Mouse (Mus musculus) cerebellum, postnatal 10 days (tissue): ENCODE results near the gene Sfxn2.

Experiments
- DNase-seq, 2 experiments: peaks; one replicate each; pipeline ENCODE4 v3.0.0; 2021; ENCODE audit warnings: mixed read lengths in 2 of 2

The Sfxn2 gene

GRCm38 (mm10) chr19:46599375-46600256 lies 26.5 kb downstream of the Sfxn2 start:
- peak in 1 of 2 experiments; percentile 31 for DNase-seq

- DNase-seq, result no peak
Measured at GRCm38 (mm10) chr19:46600371-46600770, 27.2 kb downstream of the Sfxn2 start.

- DNase-seq, result no peak
Measured at GRCm38 (mm10) chr19:46601491-46601890, 28.3 kb downstream of the Sfxn2 start.

- DNase-seq, result no peak
Measured at GRCm38 (mm10) chr19:46602406-46602805, 29.2 kb downstream of the Sfxn2 start.

- DNase-seq, result no peak
Measured at GRCm38 (mm10) chr19:46606718-46607117, 33.6 kb downstream of the Sfxn2 start.

GRCm38 (mm10) chr19:46607424-46607823 lies 34.3 kb downstream of the Sfxn2 start:
- DNase-seq, result no peak

- DNase-seq, result no peak
Measured at GRCm38 (mm10) chr19:46608158-46608557, 35.0 kb downstream of the Sfxn2 start.

- no peak for DNase-seq
Measured at GRCm38 (mm10) chr19:46616378-46616777, 43.2 kb downstream of the Sfxn2 start.

- no peak for DNase-seq
Measured at GRCm38 (mm10) chr19:46617361-46617760, 44.2 kb downstream of the Sfxn2 start.

GRCm38 (mm10) chr19:46618322-46618721 lies 45.2 kb downstream of the Sfxn2 start:
- DNase-seq, result no peak

- peak; percentile 63 to 73 for DNase-seq
Measured at GRCm38 (mm10) chr19:46619001-46619400, 45.8 kb downstream of the Sfxn2 start.

- DNase-seq, result no peak
Measured at GRCm38 (mm10) chr19:46619518-46619917, 46.4 kb downstream of the Sfxn2 start.

GRCm38 (mm10) chr19:46620016-46620808 lies 47.0 kb downstream of the Sfxn2 start:
- no peak for DNase-seq

GRCm38 (mm10) chr19:46621236-46622183 lies 48.3 kb downstream of the Sfxn2 start:
- DNase-seq, result no peak

GRCm38 (mm10) chr19:46622659-46623193 lies 49.6 kb downstream of the Sfxn2 start:
- DNase-seq, result no peak

- DNase-seq, result no peak
Measured at GRCm38 (mm10) chr19:46623194-46623667, 50.1 kb downstream of the Sfxn2 start.

GRCm38 (mm10) chr19:46623790-46624772 lies 50.9 kb downstream of the Sfxn2 start:
- DNase-seq, result peak; percentile 54 to 64

GRCm38 (mm10) chr19:46625015-46625414 lies 51.9 kb downstream of the Sfxn2 start:
- no peak for DNase-seq

GRCm38 (mm10) chr19:46625519-46625918 lies 52.4 kb downstream of the Sfxn2 start:
- DNase-seq, result no peak

- DNase-seq, result no peak
Measured at GRCm38 (mm10) chr19:46628403-46628802, 55.2 kb downstream of the Sfxn2 start.

- DNase-seq, result no peak
Measured at GRCm38 (mm10) chr19:46629807-46630206, 56.6 kb downstream of the Sfxn2 start.
